Comparison of ENCODE assay signal across 9 mouse cellular contexts in genomic region chr11:80614418-80614817, GRCm38 (mm10).
DNase-seq lines count a peak whose midpoint lies in the region; ATAC-seq and TF ChIP-seq lines count a peak whose summit lies in the region.
"Had no signal": no experiment of that assay in that cellular context is flagged by ENCODE, and none has a peak within 500 bp of the region (broad histone marks: within the 10 kb centered on the region; RNA-seq: fewer than 3 reads in every experiment).

No protein-coding gene starts in this region.

- H3K27me3 ChIP-seq in kidney, adult 2 months (replicated peaks; ENCODE audit: control insufficient read depth, insufficient read depth, low read length) = no peaks in the 10 kb centered on the region
- H3K27me3 ChIP-seq in midbrain, embryonic 11.5 days (ENCODE audit: control insufficient read depth, insufficient read depth, low read length) = no peaks in the 10 kb centered on the region
- no peaks in the 10 kb centered on the region for H3K27me3 ChIP-seq in intestine, embryonic 15.5 days (replicated peaks)
- H3K27me3 ChIP-seq: embryonic facial prominence, embryonic 13.5 days had no signal

- H3K27ac ChIP-seq in kidney, adult 2 months (ENCODE audit: insufficient read depth, low read depth, low read length) = no peak overlapping the region
- no peak overlapping the region for H3K27ac ChIP-seq in midbrain, embryonic 11.5 days (ENCODE audit: low read depth, low read length)
- H3K27ac ChIP-seq in intestine, embryonic 15.5 days = no peak overlapping the region
- H3K27ac ChIP-seq: embryonic facial prominence, embryonic 13.5 days had no signal

- peak; percentile 43 for DNase-seq in kidney, adult 2 months
- DNase-seq in kidney, adult 11 months = no peak
- peak; percentile 60 for DNase-seq in NIH3T3 (ENCODE audit: low read depth)
- DNase-seq in cerebellum, postnatal 36 days = peak; percentile 64 to 78
- DNase-seq in kidney, postnatal 10 days = peak; percentile 64
- DNase-seq in midbrain, embryonic 11.5 days (ENCODE audit: low spot score, missing footprints) = peak; percentile 91
- DNase-seq in thymus, postnatal 25 days = peak; percentile 47

- H3K36me3 ChIP-seq in kidney, adult 2 months (ENCODE audit: control insufficient read depth, insufficient read depth, low read length) = no peaks in the 10 kb centered on the region; the same call in 1 of the 2 replicates
- H3K36me3 ChIP-seq in midbrain, embryonic 11.5 days (ENCODE audit: control insufficient read depth, insufficient read depth, low read length) = no peaks in the 10 kb centered on the region
- no peaks in the 10 kb centered on the region for H3K36me3 ChIP-seq in intestine, embryonic 15.5 days
- H3K36me3 ChIP-seq: embryonic facial prominence, embryonic 13.5 days had no signal

- H3K4me1 ChIP-seq in kidney, adult 2 months (ENCODE audit: control insufficient read depth, insufficient read depth, low read length) = no peaks in the 10 kb centered on the region
- H3K4me1 ChIP-seq in midbrain, embryonic 11.5 days (ENCODE audit: control insufficient read depth, insufficient read depth, low read length) = no peaks in the 10 kb centered on the region
- no peaks in the 10 kb centered on the region for H3K4me1 ChIP-seq in intestine, embryonic 15.5 days (replicated peaks)

- ATAC-seq in midbrain, embryonic 11.5 days (ENCODE audit: low FRiP score) = no peak
- no peak for ATAC-seq in intestine, embryonic 15.5 days

- peak; percentile 40 for TF ChIP-seq CTCF in kidney, adult 2 months (conservative IDR thresholded peaks at IDR 0.05; ENCODE audit: insufficient read depth, insufficient read length, low read depth, low read length)

- no peak overlapping the region for H3K4me3 ChIP-seq in kidney, adult 2 months (ENCODE audit: insufficient read depth, low read depth, low read length)
- H3K4me3 ChIP-seq in midbrain, embryonic 11.5 days (ENCODE audit: low read depth, low read length) = no peak overlapping the region
- no peak overlapping the region for H3K4me3 ChIP-seq in intestine, embryonic 15.5 days (replicated peaks)
- H3K4me3 ChIP-seq: embryonic facial prominence, embryonic 13.5 days had no signal

- H3K9me3 ChIP-seq in midbrain, embryonic 11.5 days (ENCODE audit: control insufficient read depth, low read length) = no peaks in the 10 kb centered on the region
- no peaks in the 10 kb centered on the region for H3K9me3 ChIP-seq in intestine, embryonic 15.5 days
- H3K9me3 ChIP-seq: embryonic facial prominence, embryonic 13.5 days had no signal

- no peak overlapping the region for H3K4me2 ChIP-seq in midbrain, embryonic 11.5 days
- no peak overlapping the region for H3K4me2 ChIP-seq in intestine, embryonic 15.5 days (replicated peaks)
- H3K4me2 ChIP-seq: embryonic facial prominence, embryonic 13.5 days had no signal

- H3K9ac ChIP-seq in midbrain, embryonic 11.5 days (ENCODE audit: low read length) = no peak overlapping the region
- no peak overlapping the region for H3K9ac ChIP-seq in intestine, embryonic 15.5 days
- H3K9ac ChIP-seq: embryonic facial prominence, embryonic 13.5 days had no signal

- TF ChIP-seq POLR2A in kidney, adult 2 months (IDR thresholded peaks at IDR 0.05; ENCODE audit: low read depth, low read length) = no peak

- 55% methylated on average over 5 of the region's 5 CpGs for WGBS in kidney, adult 2 months
- WGBS in midbrain, embryonic 11.5 days = 38% methylated on average over 5 of the region's 5 CpGs
- 42% methylated on average over 5 of the region's 5 CpGs for WGBS in intestine, embryonic 15.5 days
